Mouse (Mus musculus): ENCODE data around the gene Gm44973.
"Not testable (repeated sequence)": the region's sequence is repeated elsewhere in the genome, so short reads cannot be mapped to it uniquely, and the experiment has no call there.

Gm44973 gene

GRCm38 (mm10) chr7:5052931-5053343 lies 37.6 kb downstream of the Gm44973 start:
- DNase-seq = no peak

- no peak for DNase-seq
Measured at GRCm38 (mm10) chr7:5053456-5054179, 38.3 kb downstream of the Gm44973 start.

- peak; percentile 56 for DNase-seq
Measured at GRCm38 (mm10) chr7:5056651-5057263, 41.5 kb downstream of the Gm44973 start.

GRCm38 (mm10) chr7:5057381-5057780 lies 42.1 kb downstream of the Gm44973 start:
- DNase-seq = no peak

- DNase-seq = no peak
Measured at GRCm38 (mm10) chr7:5057804-5058203, 42.5 kb downstream of the Gm44973 start.

- no peak for DNase-seq
Measured at GRCm38 (mm10) chr7:5058631-5059030, 43.3 kb downstream of the Gm44973 start.

GRCm38 (mm10) chr7:5059421-5059820 lies 44.1 kb downstream of the Gm44973 start:
- DNase-seq = no peak

- peak; percentile 92 for DNase-seq
Measured at GRCm38 (mm10) chr7:5060239-5060731, 45.0 kb downstream of the Gm44973 start.

GRCm38 (mm10) chr7:5060944-5061773 lies 45.9 kb downstream of the Gm44973 start:
- peak; percentile 99 for DNase-seq

- peak; percentile 95 for DNase-seq
Measured at GRCm38 (mm10) chr7:5061774-5062359, 46.6 kb downstream of the Gm44973 start, which contains the start of gene U2af2. Gene U2af2, plus strand, starts transcription at chr7:5062143.

- DNase-seq = peak; percentile 92
Measured at GRCm38 (mm10) chr7:5062360-5063001, 47.2 kb downstream of the Gm44973 start.

GRCm38 (mm10) chr7:5064886-5065285 lies 49.6 kb downstream of the Gm44973 start:
- DNase-seq = no peak

- DNase-seq = no peak
Measured at GRCm38 (mm10) chr7:5073586-5073985, 58.3 kb downstream of the Gm44973 start.

GRCm38 (mm10) chr7:5074984-5075383 lies 59.7 kb downstream of the Gm44973 start:
- DNase-seq = no peak

GRCm38 (mm10) chr7:5076931-5077330 lies 61.6 kb downstream of the Gm44973 start:
- DNase-seq = no peak

- not testable (repeated sequence) for DNase-seq
Measured at GRCm38 (mm10) chr7:5079365-5080009, 64.2 kb downstream of the Gm44973 start.

- peak; percentile 99 for DNase-seq
Measured at GRCm38 (mm10) chr7:5080010-5080751, 64.9 kb downstream of the Gm44973 start, which contains the start of gene Epn1. Gene Epn1, plus strand, starts transcription at chr7:5080235.

- peak; percentile 18 for DNase-seq
Measured at GRCm38 (mm10) chr7:5080815-5081214, 65.5 kb downstream of the Gm44973 start.

- DNase-seq = no peak
Measured at GRCm38 (mm10) chr7:5081241-5081640, 65.9 kb downstream of the Gm44973 start.

GRCm38 (mm10) chr7:5081939-5082338 lies 66.6 kb downstream of the Gm44973 start:
- DNase-seq = no peak

Data from embryo, embryonic 11 days (tissue).